Mouse (Mus musculus): ENCODE measurements around the gene E030025P04Rik.

E030025P04Rik gene

GRCm38 (mm10) chr11:109144236-109144635, at the start of gene E030025P04Rik:
E030025P04Rik (minus strand) TSS chr11:109144369.
- peak; percentile 60 for DNase-seq (ENCODE audit: low spot score)

DNA sequence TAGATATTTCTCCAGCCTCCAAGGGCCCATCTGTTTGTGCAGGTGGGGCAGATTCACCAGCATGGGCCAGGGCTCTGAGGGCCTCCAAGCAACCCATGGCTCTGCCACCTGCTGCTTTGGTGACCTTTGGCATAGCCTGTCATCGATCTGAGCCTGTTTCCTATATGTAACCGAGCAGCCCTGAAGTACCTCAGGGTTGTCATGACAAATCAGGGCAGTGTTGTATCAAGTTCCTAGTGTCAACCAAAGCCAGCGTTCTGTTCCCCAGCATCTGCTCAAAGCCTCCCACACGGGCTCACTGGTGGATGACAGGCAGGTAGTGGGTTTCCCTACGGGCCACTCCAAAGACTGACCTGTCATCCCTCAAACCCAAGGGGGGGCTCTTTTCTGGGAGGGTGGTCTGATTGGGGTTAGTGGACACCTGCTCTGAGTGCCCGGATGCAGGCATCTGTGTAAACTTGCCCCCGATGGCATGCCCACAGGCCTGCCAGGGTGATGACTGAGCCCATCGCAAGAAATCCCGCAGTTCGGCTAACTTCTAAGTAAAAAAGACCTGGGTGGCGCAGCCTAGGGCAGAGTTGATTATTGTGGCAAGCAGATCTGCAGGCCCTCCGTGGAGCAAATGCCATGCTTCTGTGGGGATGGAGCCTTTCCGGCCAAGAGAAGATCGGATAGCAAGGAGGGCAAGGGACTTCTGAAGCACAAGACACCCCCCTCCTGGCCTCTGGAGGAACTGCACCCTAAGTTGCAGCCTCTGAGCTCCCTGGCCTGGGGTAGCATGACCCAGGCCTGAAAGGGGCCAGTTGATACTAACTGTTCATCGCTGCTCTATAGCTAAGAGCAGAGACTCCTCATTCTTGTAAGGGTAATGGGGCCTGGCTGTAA, 48.7 kb upstream of the E030025P04Rik start:
- peak; percentile 52 for DNase-seq (ENCODE audit: low spot score)

DNA sequence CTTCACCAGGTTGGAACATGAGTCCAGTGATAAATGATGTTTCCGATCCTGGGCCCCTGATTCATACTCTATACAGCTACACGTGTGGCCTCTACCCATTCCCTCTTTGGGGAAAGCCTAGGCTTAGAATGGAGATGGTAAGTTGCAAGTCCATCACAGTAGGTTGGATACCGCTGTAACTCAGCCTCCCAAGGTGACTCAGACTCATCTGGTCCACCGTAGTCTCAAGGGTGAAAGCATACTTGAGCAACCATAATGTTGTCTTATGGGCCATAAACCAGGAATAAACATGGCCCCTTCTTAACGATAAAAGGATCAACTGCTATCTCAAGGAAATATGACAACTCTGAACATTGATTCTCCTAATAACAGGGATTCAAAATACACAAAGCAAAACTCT, 44.1 kb upstream of the E030025P04Rik start:
- no peak for DNase-seq (ENCODE audit: low spot score)

- no peak for DNase-seq (ENCODE audit: low spot score)
Measured at GRCm38 (mm10) chr11:109187631-109188184, 43.5 kb upstream of the E030025P04Rik start.

- no peak for DNase-seq (ENCODE audit: low spot score)
Measured at GRCm38 (mm10) chr11:109181118-109181517, 36.9 kb upstream of the E030025P04Rik start.

- DNase-seq (ENCODE audit: low spot score): no peak
Measured at GRCm38 (mm10) chr11:109180290-109180689, 36.1 kb upstream of the E030025P04Rik start.

- DNase-seq (ENCODE audit: low spot score): peak; percentile 26
Measured at GRCm38 (mm10) chr11:109178788-109179518, 34.8 kb upstream of the E030025P04Rik start.

DNA sequence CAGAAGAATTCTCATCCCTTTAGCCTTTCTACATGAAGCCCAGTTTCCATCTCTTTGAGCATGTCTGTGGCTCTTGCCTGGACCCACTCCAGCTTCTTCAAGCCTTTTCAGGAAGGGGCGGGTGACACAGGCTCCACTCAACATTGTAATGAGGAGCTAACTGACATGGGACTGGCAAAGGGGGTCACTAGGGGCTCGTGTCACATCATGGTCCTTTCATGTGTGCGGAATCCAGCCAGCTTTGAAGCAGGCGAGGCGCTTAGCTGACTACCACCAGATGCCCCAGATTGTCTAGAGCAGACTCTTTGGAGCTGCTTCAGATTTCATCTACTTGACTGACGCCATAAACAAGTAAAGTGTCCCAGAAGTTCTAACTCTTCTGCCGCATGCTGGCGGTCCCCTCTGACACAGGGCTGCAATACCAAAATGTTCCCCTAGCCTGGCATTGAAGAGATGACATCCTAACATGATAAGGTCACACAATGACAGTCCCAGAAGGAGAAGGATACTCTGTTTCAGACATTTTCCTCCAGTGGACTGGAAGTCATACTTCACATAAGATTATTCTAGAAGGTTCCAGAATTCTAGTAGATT, 31.3 kb upstream of the E030025P04Rik start:
- no peak for DNase-seq (ENCODE audit: low spot score)

DNA sequence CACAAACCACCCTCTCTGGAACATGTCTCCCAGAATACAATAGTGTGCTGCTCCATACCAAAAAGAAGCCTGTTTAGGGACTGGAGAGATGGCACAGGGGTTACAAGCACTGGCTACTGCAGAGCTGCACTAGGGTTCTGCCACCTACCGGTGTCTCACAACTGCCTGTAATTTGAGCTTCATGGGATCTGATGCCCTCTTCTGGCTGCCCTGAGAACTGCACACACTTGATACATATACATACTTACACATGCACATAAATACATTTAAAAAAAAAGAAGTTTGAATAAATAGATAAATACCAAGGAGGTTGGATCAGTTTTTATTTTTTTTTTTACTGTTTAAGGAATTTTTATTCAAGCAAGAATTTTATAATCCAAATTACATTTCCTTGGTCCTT, 28.1 kb upstream of the E030025P04Rik start:
- no peak for DNase-seq (ENCODE audit: low spot score)

- DNase-seq (ENCODE audit: low spot score): no peak
Measured at GRCm38 (mm10) chr11:109170771-109171170, 26.6 kb upstream of the E030025P04Rik start.

DNA sequence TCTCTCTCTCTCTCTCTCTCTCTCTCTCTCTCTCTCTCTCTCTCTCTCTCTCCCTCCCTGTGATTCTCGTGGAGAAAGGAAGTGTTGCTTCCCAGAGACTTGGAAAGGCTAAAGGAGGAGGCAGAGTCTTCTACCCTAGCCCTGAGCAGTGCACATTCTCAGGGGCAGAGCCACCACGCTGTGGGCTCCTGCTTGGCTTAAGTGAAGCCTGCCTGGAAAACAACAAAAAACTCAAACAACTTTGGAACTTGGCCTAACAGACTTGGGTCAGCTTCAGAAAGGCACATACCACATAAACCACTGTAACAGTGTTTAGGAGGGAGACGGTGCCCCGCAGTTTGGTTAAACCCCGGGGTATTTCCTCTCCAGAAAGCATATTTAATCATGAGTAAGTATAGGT, 13.5 kb upstream of the E030025P04Rik start:
- no peak for DNase-seq (ENCODE audit: low spot score)

DNA sequence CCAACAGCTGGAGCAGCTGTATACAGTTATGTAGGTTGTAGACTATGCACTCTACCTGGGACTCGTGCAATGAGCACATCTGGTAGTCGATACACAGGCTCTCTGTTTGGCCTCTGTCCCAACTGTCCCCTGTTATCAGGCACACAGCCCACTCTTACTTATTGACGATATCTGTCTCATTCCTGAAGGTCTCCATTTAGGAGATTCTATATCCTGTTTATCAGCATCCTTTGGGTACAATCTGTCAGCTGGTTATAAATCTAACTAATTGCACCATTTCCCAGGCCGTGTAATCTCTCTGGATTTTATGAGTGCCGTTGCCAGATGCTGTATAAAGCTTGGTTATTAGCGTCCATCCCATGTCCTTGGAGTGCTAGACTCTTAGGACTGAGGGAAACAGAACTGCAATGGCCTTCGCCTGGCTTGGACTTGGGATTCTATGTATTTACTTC, 747 bp upstream of the E030025P04Rik start:
- peak; percentile 51 for DNase-seq (ENCODE audit: low spot score)

DNA sequence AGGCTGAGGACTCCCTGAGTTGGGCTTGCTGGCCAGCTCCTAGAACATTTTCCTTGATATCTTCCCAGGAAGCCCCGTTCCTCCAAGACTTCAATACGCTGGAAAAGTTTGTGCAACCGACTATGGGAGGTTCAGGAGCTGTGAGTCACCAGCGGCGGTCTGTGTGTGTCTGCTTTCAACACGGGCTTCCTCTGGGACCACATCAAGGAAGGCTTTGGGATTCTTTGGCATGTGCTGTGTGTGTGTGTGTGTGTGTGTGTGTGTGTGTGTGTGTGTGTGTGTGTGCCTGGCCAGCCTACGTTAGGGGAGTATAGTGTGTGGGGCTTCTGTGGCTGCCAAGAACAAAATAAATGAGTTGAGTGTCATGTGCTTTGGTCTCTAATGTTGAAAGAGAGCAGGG, 17.7 kb downstream of the E030025P04Rik start:
- DNase-seq (ENCODE audit: low spot score): peak; percentile 38

GRCm38 (mm10) chr11:109125451-109125850, 18.7 kb downstream of the E030025P04Rik start:
- peak; percentile 53 for DNase-seq (ENCODE audit: low spot score)

- DNase-seq (ENCODE audit: low spot score): no peak
Measured at GRCm38 (mm10) chr11:109124284-109124683, 19.9 kb downstream of the E030025P04Rik start.

DNA sequence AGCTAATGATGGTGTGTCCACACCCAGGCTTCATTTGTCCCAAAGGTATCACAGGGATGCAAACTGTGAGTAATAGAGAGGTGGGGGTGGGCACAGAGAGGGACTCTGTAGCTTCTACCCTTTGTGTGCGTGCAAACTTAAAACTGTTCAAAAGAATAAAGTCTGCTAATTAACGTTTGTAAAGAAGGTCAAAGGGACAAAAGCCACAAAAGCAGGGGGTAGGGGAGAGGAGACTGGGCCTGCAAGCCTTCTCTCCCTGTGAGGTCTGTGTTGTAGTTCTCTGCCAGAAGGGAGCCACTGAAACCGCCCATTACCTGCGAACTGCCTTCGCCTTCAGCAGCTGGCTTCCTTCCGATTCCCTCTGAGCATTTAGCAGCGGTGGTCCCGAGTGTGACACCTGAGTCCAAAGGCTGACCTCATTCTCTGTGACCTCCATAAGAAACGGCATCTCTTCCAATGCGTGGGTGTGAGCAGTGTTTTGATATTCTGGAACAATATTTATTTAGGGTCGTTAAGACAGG, 34.3 kb downstream of the E030025P04Rik start:
- no peak for DNase-seq (ENCODE audit: low spot score)

GRCm38 (mm10) chr11:109109056-109109455, 35.1 kb downstream of the E030025P04Rik start:
- DNase-seq (ENCODE audit: low spot score): no peak

- DNase-seq (ENCODE audit: low spot score): no peak
Measured at GRCm38 (mm10) chr11:109107518-109108205, 36.5 kb downstream of the E030025P04Rik start.

DNA sequence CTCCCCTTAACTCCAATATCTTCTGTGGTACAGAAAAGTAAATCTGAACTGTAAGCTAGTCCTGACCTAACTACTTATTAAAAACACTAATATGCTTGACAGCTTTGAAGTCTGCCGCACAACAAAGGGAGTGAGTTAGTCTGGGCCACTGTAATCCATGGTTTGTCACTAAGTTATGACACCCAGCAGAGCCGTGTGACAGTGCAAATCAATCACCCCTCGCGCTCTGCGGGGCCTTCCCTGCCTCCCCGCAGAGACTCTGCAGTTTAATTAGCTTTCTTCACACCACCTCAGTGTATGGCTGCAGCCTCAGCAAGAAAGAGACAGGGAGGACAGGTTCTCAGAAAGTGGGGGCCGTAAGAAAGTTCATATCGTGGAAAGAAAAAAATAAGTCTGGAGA, 37.4 kb downstream of the E030025P04Rik start:
- DNase-seq (ENCODE audit: low spot score): no peak

DNA sequence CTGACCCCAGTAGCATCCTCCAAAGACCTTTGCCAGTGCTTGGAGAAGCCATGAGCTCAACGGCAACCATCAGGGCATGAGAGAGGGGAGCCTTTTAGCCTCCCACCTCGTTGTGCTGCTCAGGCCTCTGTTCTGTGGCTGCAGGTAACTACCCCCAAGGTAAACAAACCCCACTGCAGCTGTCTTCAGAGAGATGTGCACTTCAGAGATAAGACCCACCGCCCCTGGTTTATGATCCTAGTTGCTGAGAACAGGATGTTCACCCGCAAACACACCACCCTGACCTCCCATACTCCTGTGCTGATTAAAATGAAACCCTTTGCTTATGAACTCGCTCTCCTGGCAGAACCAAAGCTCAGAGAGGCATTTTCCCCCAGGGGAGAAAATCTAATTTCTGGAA, 38.0 kb downstream of the E030025P04Rik start:
- DNase-seq (ENCODE audit: low spot score): no peak

GRCm38 (mm10) chr11:109103386-109103785, 40.8 kb downstream of the E030025P04Rik start:
- no peak for DNase-seq (ENCODE audit: low spot score)

Measured in ovary, adult 18-20 months (tissue).